Mouse (Mus musculus): ENCODE results near the gene Prps1l3. TPM values are rescaled to one million over a fixed set of nuclear protein-coding genes. Genes with fewer than 3 reads are reported as not detected.
A peak's percentile ranks its signal among the peaks of the same experiment; 100 is the strongest.

Gene Prps1l3
- total RNA-seq, 2 experiments from 2014 or later: 20.6 to 22.4 TPM

- no peak for DNase-seq
These were observed 13.7 kb downstream of the Prps1l3 start for GRCm38 (mm10) chr12:57243671-57244495.

- DNase-seq: no peak
These were observed 28.4 kb downstream of the Prps1l3 start for GRCm38 (mm10) chr12:57258572-57258971.

GRCm38 (mm10) chr12:57275456-57275855 lies 45.2 kb downstream of the Prps1l3 start:
- DNase-seq: no peak

- DNase-seq: peak; percentile 13
These were observed 51.2 kb downstream of the Prps1l3 start for GRCm38 (mm10) chr12:57281155-57282114.

GRCm38 (mm10) chr12:57285303-57286059 lies 55.3 kb downstream of the Prps1l3 start:
- DNase-seq: no peak

Other genes with a start within 250 kb of the Prps1l3 start
- gene Slc25a21, start 32.9 kb upstream of the Prps1l3 start, total RNA-seq (2021): under 1 TPM; 0.17 to 0.54 TPM
- gene Mipol1, start within 50 bp of the Prps1l3 start, total RNA-seq (2021): 1 to 10 TPM; 8.5 TPM